Mouse (Mus musculus) stomach, embryonic 16.5 days (tissue): ENCODE data around the gene Actl10. TPM values are rescaled to one million over a fixed set of nuclear protein-coding genes. Genes with fewer than 3 reads are reported as not detected.

Source experiments
- ATAC-seq: fragments of 200-750 bp; cut with Nextera tagmentation; 2 replicates; pipeline ENCODE4 v1.8.0; 2017; ENCODE audit warnings: moderate number of reproducible peaks, moderate TSS enrichment; ENCODE audit not compliant: insufficient read depth, low FRiP score
- H3K27ac ChIP-seq: fragments of 300-500 bp; sonication (generic); 2 replicates; pipeline ENCODE4 v1.5.1; 2014; ENCODE audit warnings: low read length
- H3K27me3 ChIP-seq: fragments of 300-500 bp; sonication (generic); 2 replicates; pipeline ENCODE4 v1.6.1; 2014; ENCODE audit warnings: low read length, control low read depth, mixed read lengths; ENCODE audit not compliant: control insufficient read depth, insufficient read depth
- H3K36me3 ChIP-seq: fragments of 300-500 bp; sonication (generic); 2 replicates; pipeline ENCODE4 v1.6.1; 2014; ENCODE audit warnings: low read length; ENCODE audit not compliant: control insufficient read depth, insufficient read depth
- H3K4me1 ChIP-seq: fragments of 300-500 bp; sonication (generic); 2 replicates; pipeline ENCODE4 v1.6.1; 2014; ENCODE audit warnings: low read length, control low read depth, mixed read lengths; ENCODE audit not compliant: control insufficient read depth, insufficient read depth
- H3K4me2 ChIP-seq: fragments of 300-500 bp; sonication (generic); 2 replicates; pipeline ENCODE4 v1.6.1; 2014; ENCODE audit warnings: low read depth, low read length, mixed read lengths
- H3K4me3 ChIP-seq: fragments of 300-500 bp; sonication (generic); replicated peaks from 2 replicates; pipeline ENCODE4 v1.5.1; 2014; ENCODE audit warnings: mild to moderate bottlenecking, low read length
- H3K9ac ChIP-seq: fragments of 300-500 bp; sonication (generic); 2 replicates; pipeline ENCODE4 v1.6.1; 2014; ENCODE audit warnings: low read length
- H3K9me3 ChIP-seq: fragments of 300-500 bp; sonication (generic); replicated peaks from 2 replicates; pipeline ENCODE4 v1.6.1; 2016; ENCODE audit warnings: low read length, control low read depth; ENCODE audit not compliant: control insufficient read depth
- WGBS: fragments of 180-500 bp; shearing (Covaris S2); extraction: QIAGEN DNeasy Blood & Tissue Kit; methylation state at CpG from one replicate; pipeline ENCODE4 v1.1.7; 2014; 5-methylcytosine and 5-hydroxymethylcytosine counted together
- polyA plus RNA-seq: library from polyadenylated mRNA; unstranded; fragments of >200 nt; fragmentation: Nextera tagmentation; extraction: Ambion mirVana; gene quantifications from 2 replicates; pipeline ENCODE4 v1.2.1, GENCODE M21; 2015

Gene Actl10
- polyA plus RNA-seq, 1 experiment from 2014 or later, result 0.14 TPM

DNA sequence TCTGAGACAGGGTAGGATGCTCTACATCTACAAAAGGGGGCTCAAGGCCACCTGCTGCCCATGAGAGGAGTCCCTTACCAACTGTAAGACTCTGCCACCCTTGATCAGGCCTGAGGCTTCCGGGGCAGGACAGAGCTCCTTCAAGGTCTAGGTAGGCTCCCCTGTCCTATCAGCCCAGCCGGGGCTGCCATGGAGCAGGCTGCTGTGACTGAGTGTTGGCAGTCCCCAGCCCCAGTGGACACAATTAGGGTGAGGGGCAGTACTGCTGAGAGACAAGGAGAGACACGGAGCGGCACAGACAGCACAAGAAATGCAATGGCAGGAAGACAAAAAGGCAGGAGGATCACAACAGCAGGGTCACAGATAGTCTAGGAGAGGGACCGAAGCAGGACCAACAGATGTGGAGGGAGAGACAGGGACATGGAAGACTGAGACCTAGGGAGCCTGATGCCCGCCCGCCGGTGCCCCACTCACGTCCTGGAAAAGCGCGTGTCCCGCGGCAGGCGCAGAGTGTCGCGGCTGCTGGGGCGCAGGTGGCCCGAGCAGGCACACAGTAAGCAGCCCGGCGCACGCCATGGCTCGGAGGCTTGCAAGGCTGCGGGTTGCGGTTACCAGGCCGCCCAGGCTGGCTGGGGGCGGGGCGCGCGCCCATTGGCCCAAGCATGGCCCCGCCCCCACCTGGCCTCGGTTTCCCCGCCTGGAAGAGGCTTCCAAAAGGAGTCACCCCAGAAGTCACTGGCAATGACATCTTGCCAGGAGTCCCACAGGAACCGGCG lies 6.9 kb downstream of the Actl10 start, which contains the start of gene Necab3:
Gene Necab3 (minus strand): TSS at position 627 of the 776 bp plus-strand sequence.
- H3K27ac ChIP-seq, result no peak within 1 kb of the TSS
- peaks cover 16% of the 10 kb centered on the region for H3K36me3 ChIP-seq
- H3K9ac ChIP-seq, result peak within 1 kb of the TSS; percentile 47
- H3K4me2 ChIP-seq, result peak within 1 kb of the TSS; percentile 52
- WGBS, result 8% methylated on average over 34 of the region's 34 CpGs
- H3K9me3 ChIP-seq, result no peaks in the 10 kb centered on the region
- H3K27me3 ChIP-seq, result no peaks in the 10 kb centered on the region
- H3K4me1 ChIP-seq, result peaks cover 14% of the 10 kb centered on the region
- peak; percentile 15; the same call in 1 of the 2 replicates for ATAC-seq
- peak within 1 kb of the TSS; percentile 30 for H3K4me3 ChIP-seq

- no peaks in the 10 kb centered on the region for H3K27me3 ChIP-seq
- H3K9me3 ChIP-seq, result no peaks in the 10 kb centered on the region
- 85% methylated on average over 22 of the region's 22 CpGs for WGBS
- no peak for ATAC-seq
- peaks cover 30% of the 10 kb centered on the region for H3K4me1 ChIP-seq
- peaks cover 18% of the 10 kb centered on the region for H3K36me3 ChIP-seq
- H3K4me2 ChIP-seq, result no peak overlapping the region
- H3K4me3 ChIP-seq, result no peak overlapping the region
- H3K27ac ChIP-seq, result no peak overlapping the region
- no peak overlapping the region for H3K9ac ChIP-seq
Observed at GRCm38 (mm10) chr2:154563612-154564170, 12.1 kb downstream of the Actl10 start.

DNA sequence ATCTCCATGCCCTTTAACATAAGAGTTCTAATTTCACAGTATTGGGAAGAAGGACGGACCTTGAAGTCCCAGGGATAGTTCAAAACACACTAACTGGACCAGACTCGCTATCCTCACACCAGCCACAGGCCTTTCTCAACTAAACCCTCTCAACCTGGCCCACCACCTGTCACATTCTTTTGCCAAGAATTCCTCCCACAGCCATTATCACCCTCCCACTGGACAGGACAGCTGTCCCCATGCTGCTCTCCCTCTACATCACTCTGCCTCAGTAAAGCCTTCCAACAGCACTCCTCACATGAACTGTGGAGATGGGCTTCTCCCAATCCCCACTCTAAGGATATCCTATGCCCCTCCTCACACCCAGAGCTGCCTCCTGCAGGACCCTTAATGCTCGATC lies 14.0 kb downstream of the Actl10 start:
- Histone ChIP-seq H3K9ac (peak overlapping the region; percentile 1; the same call in 1 of the 2 replicates), H3K27me3 (no peaks in the 10 kb centered on the region), H3K9me3 (no peaks in the 10 kb centered on the region), H3K4me1 (peaks cover 29% of the 10 kb centered on the region), H3K4me3 (no peak overlapping the region), H3K4me2 (no peak overlapping the region), H3K36me3 (peaks cover 18% of the 10 kb centered on the region), H3K27ac (no peak overlapping the region)
- no peak for ATAC-seq
- 80% methylated on average over 3 of the region's 3 CpGs for WGBS

DNA sequence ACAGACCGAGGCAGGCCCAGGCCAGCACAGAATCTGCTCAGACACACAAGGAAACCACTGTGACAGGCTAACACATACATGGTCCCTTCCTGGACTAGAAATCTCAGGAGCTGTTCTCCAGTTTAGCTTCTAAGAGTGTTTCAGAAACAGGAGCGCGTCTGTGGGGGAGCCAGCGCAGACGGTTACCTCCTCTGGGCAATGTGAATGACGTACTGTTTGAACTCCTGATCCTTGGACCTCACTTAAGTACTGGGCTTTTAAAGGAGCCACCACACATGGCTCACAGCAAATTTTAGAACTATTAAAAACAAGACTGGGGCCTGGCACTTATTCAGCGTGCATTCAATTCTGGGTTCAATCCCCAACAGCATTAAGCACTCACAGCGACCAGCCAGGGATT lies 15.1 kb downstream of the Actl10 start:
- H3K4me3 ChIP-seq, result no peak overlapping the region
- peaks cover 37% of the 10 kb centered on the region for H3K4me1 ChIP-seq
- ATAC-seq, result no peak
- H3K9ac ChIP-seq, result peak overlapping the region; percentile 17
- peak overlapping the region; percentile 34; the same call in 1 of the 2 replicates for H3K27ac ChIP-seq
- 0 out of 2 replicates have a peak overlapping the region, but pooled peaks have one; percentile 27 for H3K4me2 ChIP-seq
- H3K9me3 ChIP-seq, result no peaks in the 10 kb centered on the region
- 36% methylated on average over 8 of the region's 8 CpGs for WGBS
- no peaks in the 10 kb centered on the region for H3K27me3 ChIP-seq
- peaks cover 14% of the 10 kb centered on the region for H3K36me3 ChIP-seq

- no peaks in the 10 kb centered on the region for H3K27me3 ChIP-seq
- peak overlapping the region; percentile 75; the same call in 1 of the 2 replicates for H3K9ac ChIP-seq
- H3K9me3 ChIP-seq, result no peaks in the 10 kb centered on the region
- no peak for ATAC-seq
- peak overlapping the region; percentile 75 for H3K4me3 ChIP-seq
- 41% methylated on average over 2 of the region's 2 CpGs for WGBS
- H3K4me1 ChIP-seq, result peaks cover 42% of the 10 kb centered on the region
- H3K4me2 ChIP-seq, result peak overlapping the region; percentile 76
- peaks cover 7% of the 10 kb centered on the region for H3K36me3 ChIP-seq
- H3K27ac ChIP-seq, result peak overlapping the region; percentile 88; the same call in 1 of the 2 replicates
Observed at GRCm38 (mm10) chr2:154567766-154568165, 16.2 kb downstream of the Actl10 start.

DNA sequence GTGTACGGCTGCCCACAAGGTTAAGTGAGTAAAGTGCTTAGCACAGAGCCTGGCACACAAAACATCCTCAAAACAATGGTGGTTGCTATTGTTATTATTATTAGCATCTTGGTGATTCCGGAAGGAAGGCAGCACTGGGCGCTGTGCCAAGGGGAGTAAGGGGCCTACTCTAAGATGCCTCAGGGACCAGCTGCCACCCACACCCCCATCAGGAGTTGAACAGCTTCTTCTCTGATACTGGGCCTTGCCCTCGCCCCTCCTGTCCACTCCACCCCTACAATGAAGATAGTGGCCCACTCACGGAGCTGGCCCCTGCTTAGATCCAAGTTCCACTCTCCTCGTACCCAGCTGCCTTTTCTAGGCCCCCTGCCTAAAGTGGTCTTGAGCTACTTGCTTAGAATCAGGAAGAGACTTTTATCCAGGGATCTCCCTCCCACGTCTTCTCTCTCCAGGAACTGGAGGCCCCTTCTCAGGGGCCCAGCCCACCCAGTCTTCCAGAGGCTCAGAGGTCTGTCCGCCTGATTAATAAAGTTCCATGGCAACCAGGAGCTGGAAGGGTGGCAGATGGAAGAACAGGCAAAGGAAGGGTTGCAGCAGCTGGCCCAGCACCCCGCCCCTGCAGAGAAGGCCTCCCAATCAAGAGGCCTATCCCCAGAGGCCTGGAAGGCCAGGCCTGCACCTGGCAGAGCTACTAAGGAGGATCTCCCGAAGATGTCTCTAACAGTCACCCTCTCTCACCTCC lies 16.9 kb downstream of the Actl10 start:
- Histone ChIP-seq H3K9me3 (no peaks in the 10 kb centered on the region), H3K4me1 (peaks cover 42% of the 10 kb centered on the region), H3K27me3 (no peaks in the 10 kb centered on the region), H3K36me3 (peaks cover 2% of the 10 kb centered on the region; the same call in 1 of the 2 replicates), H3K27ac (peak overlapping the region; percentile 88), H3K4me2 (peak overlapping the region; percentile 76), H3K4me3 (peak overlapping the region; percentile 75), H3K9ac (peak overlapping the region; percentile 75)
- 17% methylated on average over 10 of the region's 10 CpGs for WGBS
- no peak for ATAC-seq

- H3K36me3 ChIP-seq, result 0 out of 2 replicates have a peak, but pooled peaks cover under 1% of the 10 kb centered on the region
- peak overlapping the region; percentile 75 for H3K4me3 ChIP-seq
- H3K27ac ChIP-seq, result peak overlapping the region; percentile 88
- peaks cover 42% of the 10 kb centered on the region for H3K4me1 ChIP-seq
- peak; percentile 83 for ATAC-seq
- H3K4me2 ChIP-seq, result peak overlapping the region; percentile 76
- peak overlapping the region; percentile 75 for H3K9ac ChIP-seq
- under 1% methylated on average over 66 of the region's 70 CpGs for WGBS
- no peaks in the 10 kb centered on the region for H3K27me3 ChIP-seq
- H3K9me3 ChIP-seq, result no peaks in the 10 kb centered on the region
Observed at GRCm38 (mm10) chr2:154569071-154569748, 17.6 kb downstream of the Actl10 start.

DNA sequence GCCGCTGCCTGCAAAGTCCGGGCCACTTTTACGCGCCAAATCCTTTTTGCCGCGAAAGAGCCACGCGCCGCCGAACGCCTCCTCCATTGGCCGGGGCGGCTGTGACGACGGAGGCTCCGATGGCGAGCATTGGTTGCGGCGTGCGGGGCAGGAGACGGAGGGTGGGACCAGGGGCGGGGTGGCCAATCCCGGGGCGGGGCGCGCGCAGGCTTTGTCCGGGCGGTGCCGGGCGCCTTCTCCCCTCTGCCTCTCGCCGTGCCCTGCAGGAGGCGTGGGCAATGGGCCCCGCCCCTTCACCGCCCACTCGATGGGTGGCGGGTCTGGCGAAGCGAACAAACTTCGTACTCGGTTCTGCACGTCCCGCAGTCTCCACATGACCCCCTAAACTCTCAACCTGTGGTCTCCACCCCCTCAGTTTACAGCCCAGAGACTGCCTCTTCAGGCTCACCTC lies 18.3 kb downstream of the Actl10 start, which contains the start of gene E2f1:
Gene E2f1 (minus strand): TSS at position 57 of the 451 bp plus-strand sequence.
- under 1% methylated on average over 44 of the region's 44 CpGs for WGBS
- peak within 1 kb of the TSS; percentile 75 for H3K4me3 ChIP-seq
- peak within 1 kb of the TSS; percentile 88 for H3K27ac ChIP-seq
- peak within 1 kb of the TSS; percentile 76 for H3K4me2 ChIP-seq
- H3K4me1 ChIP-seq, result peaks cover 42% of the 10 kb centered on the region
- no peaks in the 10 kb centered on the region for H3K9me3 ChIP-seq
- H3K36me3 ChIP-seq, result no peaks in the 10 kb centered on the region
- H3K9ac ChIP-seq, result peak within 1 kb of the TSS; percentile 75
- peak; percentile 97 for ATAC-seq
- H3K27me3 ChIP-seq, result no peaks in the 10 kb centered on the region
